Mouse (Mus musculus) lung, embryonic 16.5 days (tissue): Measurements from ENCODE around the gene Taf9b. TPM values are rescaled to one million over a fixed set of nuclear protein-coding genes. Genes with fewer than 3 reads are reported as not detected.

ENCODE experiments used
- ATAC-seq: fragments of 200-750 bp; cut with Nextera tagmentation; 2 replicates; pipeline ENCODE4 v1.8.0; 2017; ENCODE audit warnings: low read depth, mild to moderate bottlenecking, moderate library complexity
- H3K27ac ChIP-seq: fragments of 300-500 bp; sonication (generic); 2 replicates; pipeline ENCODE4 v1.5.1; 2014; ENCODE audit warnings: mild to moderate bottlenecking, control low read depth, low read length
- H3K27me3 ChIP-seq: fragments of 300-500 bp; sonication (generic); 2 replicates; pipeline ENCODE4 v1.6.1; 2014; ENCODE audit warnings: low read depth, low read length, mixed read lengths; ENCODE audit not compliant: control insufficient read depth, insufficient read depth
- H3K36me3 ChIP-seq: fragments of 300-500 bp; sonication (generic); 2 replicates; pipeline ENCODE4 v1.6.1; 2014; ENCODE audit warnings: low read length; ENCODE audit not compliant: control insufficient read depth, insufficient read depth
- H3K4me1 ChIP-seq: fragments of 300-500 bp; sonication (generic); replicated peaks from 2 replicates; pipeline ENCODE4 v1.6.1; 2014; ENCODE audit warnings: low read length, mixed read lengths; ENCODE audit not compliant: control insufficient read depth, insufficient read depth
- H3K4me2 ChIP-seq: fragments of 300-500 bp; sonication (generic); 2 replicates; pipeline ENCODE4 v1.6.1; 2014; ENCODE audit warnings: low read depth, low read length, control low read depth
- H3K4me3 ChIP-seq: fragments of 300-500 bp; sonication (generic); 2 replicates; pipeline ENCODE4 v1.5.1; 2014; ENCODE audit warnings: mild to moderate bottlenecking, low read length, control low read depth
- H3K9ac ChIP-seq: fragments of 300-500 bp; sonication (generic); 2 replicates; pipeline ENCODE4 v1.6.1; 2014; ENCODE audit warnings: low read length, control low read depth
- H3K9me3 ChIP-seq: fragments of 300-500 bp; sonication (generic); 2 replicates; pipeline ENCODE4 v1.6.1; 2016; ENCODE audit warnings: low read length; ENCODE audit not compliant: control insufficient read depth
- WGBS: fragments of 180-500 bp; shearing (Covaris S2); extraction: QIAGEN DNeasy Blood & Tissue Kit; methylation state at CpG from one replicate; pipeline ENCODE4 v1.1.7; 2014; 5-methylcytosine and 5-hydroxymethylcytosine counted together
- polyA plus RNA-seq: library from polyadenylated mRNA; unstranded; fragments of >200 nt; fragmentation: Nextera tagmentation; extraction: Ambion mirVana; gene quantifications from 2 replicates; pipeline ENCODE4 v1.2.1, GENCODE M21; 2015

Taf9b gene
- polyA plus RNA-seq, 1 experiment from 2014 or later, result 14.7 TPM

- 0 out of 2 replicates have a peak, but pooled peaks cover 3% of the 10 kb centered on the region for H3K4me1 ChIP-seq
- peak; percentile 84 for ATAC-seq
- H3K36me3 ChIP-seq, result no peaks in the 10 kb centered on the region
- H3K27me3 ChIP-seq, result no peaks in the 10 kb centered on the region
- no peaks in the 10 kb centered on the region for H3K9me3 ChIP-seq
- no peak overlapping the region for H3K4me2 ChIP-seq
- no peak overlapping the region for H3K9ac ChIP-seq
- H3K27ac ChIP-seq, result no peak overlapping the region
- H3K4me3 ChIP-seq, result no peak overlapping the region
- 33% methylated on average over 5 of the region's 5 CpGs for WGBS
Measured at GRCm38 (mm10) chrX:106163995-106164394, 57.0 kb downstream of the Taf9b start.

Other genes starting within 250 kb of the Taf9b start
- gene Magt1, start 209.3 kb downstream of the Taf9b start, polyA plus RNA-seq, result 66.9 and 67.0 TPM in 2 replicates
- 347 and 357 TPM in 2 replicates for gene Cox7b, start 205.5 kb downstream of the Taf9b start, polyA plus RNA-seq
- 26.7 and 27.9 TPM in 2 replicates for gene Atp7a, start 193.9 kb downstream of the Taf9b start, polyA plus RNA-seq
- 1.2 and 1.4 TPM in 2 replicates for gene Tlr13, start 78.0 kb downstream of the Taf9b start, polyA plus RNA-seq
- gene Pgk1, start 34.1 kb downstream of the Taf9b start, polyA plus RNA-seq, result 257 and 269 TPM in 2 replicates
- gene Fnd3c2, start 34.2 kb upstream of the Taf9b start, polyA plus RNA-seq, result not detected in 2 replicates